Mouse (Mus musculus): ENCODE data around the gene Rnase10.

DNA sequence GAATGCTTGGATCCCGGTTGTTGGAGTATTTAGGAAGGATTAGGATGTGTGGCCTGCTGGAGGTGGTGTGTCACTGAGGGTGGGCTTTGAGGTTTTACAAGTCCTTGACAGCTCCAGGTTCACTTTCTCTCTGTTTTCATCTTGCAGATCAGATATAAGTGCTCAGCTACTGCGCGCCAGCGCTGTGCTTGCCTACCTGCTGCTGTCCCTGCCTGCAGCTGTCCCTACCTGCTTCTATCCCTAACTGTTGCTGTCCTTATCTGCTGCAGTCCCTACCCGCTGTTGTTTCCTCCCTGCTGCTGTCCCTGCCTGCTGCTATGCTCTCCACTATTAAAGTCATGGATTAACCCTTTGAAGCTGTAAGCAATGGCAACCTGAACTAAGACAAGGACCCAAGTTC is 32.5 kb upstream of the Rnase10 start:
- TF ChIP-seq EP300 (IDR thresholded peaks at IDR 0.05; ENCODE audit: insufficient read depth, low read depth, low read length) (no peak), CTCF (IDR thresholded peaks at IDR 0.05; ENCODE audit: low read depth, low read length) (no peak), POLR2A (IDR thresholded peaks at IDR 0.05; ENCODE audit: insufficient read depth, low read length) (no peak)

Measured in ES-Bruce4 (cell line).